Mouse (Mus musculus): ENCODE measurements around the gene Zic4. TPM values are rescaled to one million over a fixed set of nuclear protein-coding genes. Genes with fewer than 3 reads are reported as not detected.

The Zic4 gene
- polyA plus RNA-seq, 1 experiment = 1.3 TPM

- H3K79me2 ChIP-seq (ENCODE audit: control insufficient read depth, insufficient read depth) = no peaks in the 10 kb centered on the region
- H3K4me2 ChIP-seq (ENCODE audit: low read depth) = no peak overlapping the region
- no peak overlapping the region for H3ac ChIP-seq (ENCODE audit: control insufficient read depth, insufficient read length)
- TF ChIP-seq MYOD1 (IDR thresholded peaks at IDR 0.05; ENCODE audit: control insufficient read depth in 1 of 3, insufficient read length in 2 of 3, low read depth in 2 of 3) (no peak), USF1 (IDR thresholded peaks at IDR 0.05; ENCODE audit: low read depth) (no peak), POLR2A (IDR thresholded peaks at IDR 0.05; ENCODE audit: insufficient read length, low read depth) (no peak), MYOG (IDR thresholded peaks at IDR 0.05; ENCODE audit: control insufficient read depth in 1 of 3, insufficient read depth in 1 of 3, insufficient read length in 2 of 3, low read depth in 2 of 3) (no peak), REST (IDR thresholded peaks at IDR 0.05; ENCODE audit: insufficient read depth, insufficient read length) (no peak), POLR2AphosphoS2 (IDR thresholded peaks at IDR 0.05; ENCODE audit: insufficient read length, low read depth) (no peak), CEBPB (IDR thresholded peaks at IDR 0.05; ENCODE audit: insufficient read depth, poor library complexity, severe bottlenecking) (no peak), SRF (IDR thresholded peaks at IDR 0.05; ENCODE audit: control insufficient read depth, insufficient read length, low read depth) (no peak), TCF3 (IDR thresholded peaks at IDR 0.05; ENCODE audit: insufficient read length, low read depth) (no peak), E2F4 (IDR thresholded peaks at IDR 0.05; ENCODE audit: insufficient read depth) (no peak), MAX (IDR thresholded peaks at IDR 0.05; ENCODE audit: low read depth) (no peak), TCF12 (IDR thresholded peaks at IDR 0.05; ENCODE audit: insufficient read depth, poor library complexity, severe bottlenecking) (no peak)
- H3K4me3 ChIP-seq = no peak overlapping the region
- no peaks in the 10 kb centered on the region for H3K27me3 ChIP-seq (ENCODE audit: control insufficient read depth, insufficient read depth, insufficient read length)
- no peaks in the 10 kb centered on the region for H3K36me3 ChIP-seq (ENCODE audit: control insufficient read depth, insufficient read depth)
Observed at GRCm38 (mm10) chr9:91384693-91385560, 22.7 kb downstream of the Zic4 start.

- Histone ChIP-seq H3K27me3 (ENCODE audit: control insufficient read depth, insufficient read depth, insufficient read length) (no peaks in the 10 kb centered on the region), H3K4me3 (no peak overlapping the region), H3K79me2 (ENCODE audit: control insufficient read depth, insufficient read depth) (no peaks in the 10 kb centered on the region), H3ac (ENCODE audit: control insufficient read depth, insufficient read length) (no peak overlapping the region), H3K4me2 (ENCODE audit: low read depth) (no peak overlapping the region), H3K36me3 (ENCODE audit: control insufficient read depth, insufficient read depth) (no peaks in the 10 kb centered on the region)
- TF ChIP-seq MYOD1 (IDR thresholded peaks at IDR 0.05; ENCODE audit: control insufficient read depth in 1 of 3, insufficient read length in 2 of 3, low read depth in 2 of 3) (no peak), E2F4 (IDR thresholded peaks at IDR 0.05; ENCODE audit: insufficient read depth) (no peak), POLR2A (IDR thresholded peaks at IDR 0.05; ENCODE audit: insufficient read length, low read depth) (no peak), USF1 (IDR thresholded peaks at IDR 0.05; ENCODE audit: low read depth) (no peak), POLR2AphosphoS2 (IDR thresholded peaks at IDR 0.05; ENCODE audit: insufficient read length, low read depth) (no peak), TCF3 (IDR thresholded peaks at IDR 0.05; ENCODE audit: insufficient read length, low read depth) (no peak), REST (IDR thresholded peaks at IDR 0.05; ENCODE audit: insufficient read depth, insufficient read length) (no peak), CEBPB (IDR thresholded peaks at IDR 0.05; ENCODE audit: insufficient read depth, poor library complexity, severe bottlenecking) (no peak), MAX (IDR thresholded peaks at IDR 0.05; ENCODE audit: low read depth) (no peak), SRF (IDR thresholded peaks at IDR 0.05; ENCODE audit: control insufficient read depth, insufficient read length, low read depth) (no peak)
Observed at GRCm38 (mm10) chr9:91385561-91386430, 23.6 kb downstream of the Zic4 start.

- H3K27me3 ChIP-seq (ENCODE audit: control insufficient read depth, insufficient read depth, insufficient read length) = no peaks in the 10 kb centered on the region
- H3ac ChIP-seq (ENCODE audit: control insufficient read depth, insufficient read length) = no peak overlapping the region
- TF ChIP-seq REST (IDR thresholded peaks at IDR 0.05; ENCODE audit: insufficient read depth, insufficient read length) = no peak
- no peak for TF ChIP-seq CEBPB (IDR thresholded peaks at IDR 0.05; ENCODE audit: insufficient read depth, poor library complexity, severe bottlenecking)
- no peak for TF ChIP-seq TCF3 (IDR thresholded peaks at IDR 0.05; ENCODE audit: insufficient read length, low read depth)
- no peak for TF ChIP-seq POLR2AphosphoS2 (IDR thresholded peaks at IDR 0.05; ENCODE audit: insufficient read length, low read depth)
- no peak for TF ChIP-seq MAX (IDR thresholded peaks at IDR 0.05; ENCODE audit: low read depth)
- TF ChIP-seq E2F4 (IDR thresholded peaks at IDR 0.05; ENCODE audit: insufficient read depth) = no peak
- no peak for TF ChIP-seq MYOD1 (IDR thresholded peaks at IDR 0.05; ENCODE audit: control insufficient read depth in 1 of 3, insufficient read length in 2 of 3, low read depth in 2 of 3)
- no peak for TF ChIP-seq USF1 (IDR thresholded peaks at IDR 0.05; ENCODE audit: low read depth)
- TF ChIP-seq TCF12 (IDR thresholded peaks at IDR 0.05; ENCODE audit: insufficient read depth, poor library complexity, severe bottlenecking) = no peak
- TF ChIP-seq MYOG (IDR thresholded peaks at IDR 0.05; ENCODE audit: control insufficient read depth in 1 of 3, insufficient read depth in 1 of 3, insufficient read length in 2 of 3, low read depth in 2 of 3) = no peak
- TF ChIP-seq SRF (IDR thresholded peaks at IDR 0.05; ENCODE audit: control insufficient read depth, insufficient read length, low read depth) = no peak
- TF ChIP-seq POLR2A (IDR thresholded peaks at IDR 0.05; ENCODE audit: insufficient read length, low read depth) = no peak
- no peak overlapping the region for H3K4me2 ChIP-seq (ENCODE audit: low read depth)
- no peaks in the 10 kb centered on the region for H3K36me3 ChIP-seq (ENCODE audit: control insufficient read depth, insufficient read depth)
- H3K79me2 ChIP-seq (ENCODE audit: control insufficient read depth, insufficient read depth) = no peaks in the 10 kb centered on the region
- no peak overlapping the region for H3K4me3 ChIP-seq
Observed at GRCm38 (mm10) chr9:91386502-91386890, 24.3 kb downstream of the Zic4 start.

- H3K79me2 ChIP-seq (ENCODE audit: control insufficient read depth, insufficient read depth) = no peaks in the 10 kb centered on the region
- no peaks in the 10 kb centered on the region for H3K27me3 ChIP-seq (ENCODE audit: control insufficient read depth, insufficient read depth, insufficient read length)
- H3K4me3 ChIP-seq = no peak overlapping the region
- no peaks in the 10 kb centered on the region for H3K36me3 ChIP-seq (ENCODE audit: control insufficient read depth, insufficient read depth)
- no peak overlapping the region for H3K4me2 ChIP-seq (ENCODE audit: low read depth)
- TF ChIP-seq MYOG (IDR thresholded peaks at IDR 0.05; ENCODE audit: control insufficient read depth in 1 of 3, insufficient read depth in 1 of 3, insufficient read length in 2 of 3, low read depth in 2 of 3) = no peak
- no peak for TF ChIP-seq CEBPB (IDR thresholded peaks at IDR 0.05; ENCODE audit: insufficient read depth, poor library complexity, severe bottlenecking)
- no peak for TF ChIP-seq REST (IDR thresholded peaks at IDR 0.05; ENCODE audit: insufficient read depth, insufficient read length)
- TF ChIP-seq USF1 (IDR thresholded peaks at IDR 0.05; ENCODE audit: low read depth) = no peak
- no peak for TF ChIP-seq MYOD1 (IDR thresholded peaks at IDR 0.05; ENCODE audit: control insufficient read depth in 1 of 3, insufficient read length in 2 of 3, low read depth in 2 of 3)
- no peak for TF ChIP-seq POLR2A (IDR thresholded peaks at IDR 0.05; ENCODE audit: insufficient read length, low read depth)
- no peak for TF ChIP-seq SRF (IDR thresholded peaks at IDR 0.05; ENCODE audit: control insufficient read depth, insufficient read length, low read depth)
- TF ChIP-seq TCF3 (IDR thresholded peaks at IDR 0.05; ENCODE audit: insufficient read length, low read depth) = no peak
- TF ChIP-seq TCF12 (IDR thresholded peaks at IDR 0.05; ENCODE audit: insufficient read depth, poor library complexity, severe bottlenecking) = no peak
- TF ChIP-seq POLR2AphosphoS2 (IDR thresholded peaks at IDR 0.05; ENCODE audit: insufficient read length, low read depth) = no peak
- TF ChIP-seq MAX (IDR thresholded peaks at IDR 0.05; ENCODE audit: low read depth) = no peak
- no peak for TF ChIP-seq E2F4 (IDR thresholded peaks at IDR 0.05; ENCODE audit: insufficient read depth)
- H3ac ChIP-seq (ENCODE audit: control insufficient read depth, insufficient read length) = no peak overlapping the region
Observed at GRCm38 (mm10) chr9:91386891-91387739, 24.9 kb downstream of the Zic4 start.

All from myocyte (in vitro differentiated cells).